Mouse (Mus musculus) kidney, postnatal 14 days (tissue): ENCODE measurements around the gene Prdx1.
"Not testable (repeated sequence)": the region's sequence is repeated elsewhere in the genome, so short reads cannot be mapped to it uniquely, and the experiment has no call there.

Source experiments
- DNase-seq: peaks from one replicate; pipeline ENCODE4 v3.0.0; 2022; ENCODE audit warnings: mixed read lengths

The Prdx1 gene

GRCm38 (mm10) chr4:116680521-116680920, 4.8 kb upstream of the Prdx1 start:
- DNase-seq: not testable (repeated sequence)

GRCm38 (mm10) chr4:116683957-116684356, 1.4 kb upstream of the Prdx1 start:
- DNase-seq: no peak

DNA sequence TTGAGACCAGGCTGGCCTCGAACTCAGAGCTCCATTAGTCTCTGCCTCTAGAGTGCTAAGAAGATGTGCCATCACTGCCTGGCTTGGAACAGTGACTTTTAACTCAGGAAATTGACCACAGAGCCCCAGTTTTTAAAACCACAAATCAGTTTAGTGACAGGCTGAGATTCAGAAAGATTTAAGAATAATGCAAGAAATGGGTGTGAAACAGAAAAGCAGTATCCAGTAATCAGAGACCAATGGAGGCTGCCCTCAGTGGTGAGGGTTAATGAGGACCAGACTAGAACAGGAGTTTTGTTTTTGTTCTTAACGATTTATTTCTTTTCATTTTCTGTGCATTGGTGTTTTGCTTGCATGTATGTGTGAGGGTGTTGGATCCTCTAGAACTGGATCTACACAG, 679 bp upstream of the Prdx1 start:
- DNase-seq: no peak

DNA sequence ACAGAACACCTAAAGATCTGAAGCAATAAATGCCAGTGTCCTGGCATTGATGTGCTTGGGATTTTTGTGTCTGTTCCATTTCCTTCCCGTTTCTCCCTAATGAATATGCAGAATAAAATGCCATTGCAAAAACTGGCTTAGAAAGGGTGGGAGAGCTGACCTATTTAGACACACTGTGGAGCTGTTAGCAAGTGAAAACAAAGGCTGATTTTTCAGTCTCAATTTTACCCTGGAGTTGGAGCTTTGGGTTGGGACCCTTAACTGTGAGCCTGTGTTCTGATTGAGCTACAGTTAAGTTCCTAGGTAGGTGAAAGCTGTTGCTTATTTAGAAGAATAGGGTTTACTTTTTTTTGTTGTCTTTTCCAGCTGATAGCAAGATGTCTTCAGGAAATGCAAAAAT, 1.7 kb downstream of the Prdx1 start:
- no peak for DNase-seq

GRCm38 (mm10) chr4:116689309-116689876, 4.0 kb downstream of the Prdx1 start:
- DNase-seq: peak; percentile 59

- DNase-seq: no peak
Observed at GRCm38 (mm10) chr4:116692146-116692545, 6.8 kb downstream of the Prdx1 start.

GRCm38 (mm10) chr4:116693785-116694184, 8.4 kb downstream of the Prdx1 start:
- DNase-seq: no peak

- peak; percentile 68 for DNase-seq
Observed at GRCm38 (mm10) chr4:116698693-116699342, 13.5 kb downstream of the Prdx1 start.

DNA sequence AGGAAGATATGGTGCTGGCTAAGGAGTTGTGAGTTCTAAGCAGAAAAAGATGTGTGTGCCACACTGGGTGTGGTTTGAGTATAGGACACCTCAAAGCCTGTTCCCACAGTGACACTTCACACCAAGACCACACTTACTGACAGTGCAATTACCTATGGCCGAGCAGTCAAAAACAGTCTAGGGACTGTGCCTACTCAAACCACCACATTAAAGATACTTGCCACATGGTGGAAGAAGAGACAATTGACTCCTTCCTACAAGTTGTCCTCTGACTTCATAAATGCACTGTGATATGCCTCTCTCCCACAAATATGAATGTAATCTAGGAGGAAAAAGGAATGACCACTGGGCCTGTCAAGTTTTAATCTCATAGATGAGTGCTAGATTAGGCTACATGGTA, 15.6 kb downstream of the Prdx1 start:
- DNase-seq: no peak

- peak; percentile 77 for DNase-seq
Observed at GRCm38 (mm10) chr4:116703804-116704203, 18.5 kb downstream of the Prdx1 start.

DNA sequence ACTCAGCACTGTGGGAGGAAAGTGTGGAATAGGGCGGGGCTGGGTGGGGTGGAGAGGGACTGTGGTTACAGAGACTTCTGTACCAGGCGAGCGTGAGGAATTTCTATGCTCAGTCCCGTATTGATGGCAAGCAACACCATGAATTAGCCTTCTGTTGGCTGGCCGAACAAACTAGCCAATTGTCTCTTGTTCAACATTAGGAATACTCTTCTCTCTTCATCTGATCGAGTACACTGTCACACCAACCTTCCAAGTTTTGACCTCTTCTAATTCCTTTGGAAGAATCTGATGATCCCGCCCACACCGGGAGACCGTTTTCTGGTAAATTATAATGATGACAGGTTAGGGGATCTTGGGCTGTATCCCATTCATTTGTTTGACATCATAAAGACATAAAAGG, 22.3 kb downstream of the Prdx1 start:
- no peak for DNase-seq

- peak; percentile 95 for DNase-seq
Observed at GRCm38 (mm10) chr4:116708201-116708764, 22.9 kb downstream of the Prdx1 start, which contains the start of the genes Mmachc and Ccdc163. Gene Mmachc, minus strand, starts transcription at chr4:116708406. Gene Ccdc163, plus strand, starts transcription at chr4:116708509.

DNA sequence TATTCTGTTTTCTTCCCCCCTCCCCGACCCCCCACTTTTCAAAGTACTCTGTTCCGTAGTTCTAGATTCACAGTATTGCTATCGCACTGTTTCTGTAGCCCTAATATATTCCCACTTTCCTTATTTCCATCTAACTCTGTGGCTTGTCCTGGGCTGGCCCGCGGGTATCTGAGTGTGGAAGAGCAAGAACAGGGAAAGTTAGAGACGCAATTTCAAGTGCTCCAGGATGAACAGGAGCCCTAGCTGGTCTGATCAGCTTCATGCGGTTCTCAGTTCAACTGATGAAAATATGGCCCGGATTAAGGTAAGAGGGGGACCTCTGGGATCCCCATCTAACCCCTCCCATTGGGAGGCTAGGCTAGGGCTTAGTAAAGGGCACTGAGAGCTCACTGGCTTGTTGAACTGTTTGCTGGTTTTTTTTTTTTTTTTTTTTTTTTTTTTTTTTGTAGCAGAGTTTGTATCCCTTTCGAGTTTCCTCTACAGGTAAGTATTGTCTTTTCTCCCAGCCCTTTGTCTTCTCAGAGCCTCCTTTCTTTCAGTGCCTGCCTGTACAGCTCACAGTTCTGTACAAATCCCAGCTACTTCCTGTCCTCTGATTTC, 23.5 kb downstream of the Prdx1 start:
- DNase-seq: no peak

- no peak for DNase-seq
Observed at GRCm38 (mm10) chr4:116710154-116710553, 24.8 kb downstream of the Prdx1 start.

DNA sequence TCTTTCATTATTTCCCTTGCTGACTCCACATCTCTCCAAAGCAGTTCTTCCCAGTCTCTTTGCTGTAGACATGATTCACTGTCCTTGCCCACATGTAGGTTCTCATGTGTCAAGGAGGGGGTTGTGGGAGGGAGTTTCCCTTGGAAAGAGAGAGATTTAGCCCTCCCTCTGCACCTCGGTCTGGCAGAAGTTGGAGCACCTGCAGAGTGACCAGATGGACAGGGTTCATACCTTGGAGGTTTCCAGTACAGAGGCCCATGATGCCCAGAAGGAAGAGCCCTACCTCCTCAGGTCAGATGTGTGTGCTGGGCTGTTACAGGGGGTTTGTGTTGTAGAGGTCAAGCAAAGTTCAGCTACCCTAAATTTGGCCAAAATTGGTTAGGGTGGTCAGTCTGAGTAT, 27.2 kb downstream of the Prdx1 start:
- DNase-seq: no peak

GRCm38 (mm10) chr4:116719396-116719795, 34.1 kb downstream of the Prdx1 start:
- peak; percentile 78 for DNase-seq

GRCm38 (mm10) chr4:116720343-116721097, 35.2 kb downstream of the Prdx1 start, which contains the start of gene Tesk2:
Gene Tesk2, plus strand, starts transcription at chr4:116720948.
- DNase-seq: peak; percentile 97

GRCm38 (mm10) chr4:116721098-116721628, 35.8 kb downstream of the Prdx1 start:
- no peak for DNase-seq

GRCm38 (mm10) chr4:116722230-116722629, 36.9 kb downstream of the Prdx1 start:
- no peak for DNase-seq

- no peak for DNase-seq
Observed at GRCm38 (mm10) chr4:116725444-116725843, 40.1 kb downstream of the Prdx1 start.

DNA sequence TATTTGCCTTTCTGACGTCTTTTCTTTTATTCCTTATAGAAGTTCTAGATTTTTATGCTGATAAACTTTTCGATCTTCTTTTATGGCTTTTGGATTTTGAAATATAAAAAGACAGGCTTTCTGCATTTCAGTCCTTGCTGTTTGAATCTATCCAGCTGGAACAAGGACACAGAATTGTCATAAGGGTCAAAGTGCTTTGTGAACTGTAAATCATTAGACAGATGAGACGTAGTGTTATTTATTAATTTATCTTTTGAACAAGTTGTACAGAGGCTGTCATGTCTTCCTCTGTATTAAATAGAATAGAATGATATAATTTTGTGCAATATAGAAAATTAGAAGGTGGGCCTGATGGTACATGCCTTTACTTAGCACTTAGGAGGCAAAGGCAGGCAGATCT, 42.1 kb downstream of the Prdx1 start:
- DNase-seq: peak; percentile 7

DNA sequence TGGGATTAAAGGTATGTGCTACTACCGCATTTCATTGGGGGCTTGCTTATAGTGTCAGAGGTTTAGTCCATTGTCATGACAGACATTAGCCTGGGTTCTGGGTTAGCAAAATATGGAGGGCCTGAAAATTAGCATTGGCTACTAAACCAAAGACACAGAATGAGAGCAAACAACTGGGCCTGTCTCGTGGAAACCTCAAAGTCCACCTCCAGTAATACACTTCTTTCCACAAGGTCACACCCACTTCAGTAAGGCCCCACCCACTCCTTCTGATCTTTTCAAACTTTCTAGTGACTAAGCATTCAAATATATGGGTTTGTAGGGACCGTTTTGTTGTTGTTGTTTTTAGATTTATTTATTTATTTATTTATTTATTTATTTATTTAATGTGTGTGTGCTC, 44.2 kb downstream of the Prdx1 start:
- no peak for DNase-seq

DNA sequence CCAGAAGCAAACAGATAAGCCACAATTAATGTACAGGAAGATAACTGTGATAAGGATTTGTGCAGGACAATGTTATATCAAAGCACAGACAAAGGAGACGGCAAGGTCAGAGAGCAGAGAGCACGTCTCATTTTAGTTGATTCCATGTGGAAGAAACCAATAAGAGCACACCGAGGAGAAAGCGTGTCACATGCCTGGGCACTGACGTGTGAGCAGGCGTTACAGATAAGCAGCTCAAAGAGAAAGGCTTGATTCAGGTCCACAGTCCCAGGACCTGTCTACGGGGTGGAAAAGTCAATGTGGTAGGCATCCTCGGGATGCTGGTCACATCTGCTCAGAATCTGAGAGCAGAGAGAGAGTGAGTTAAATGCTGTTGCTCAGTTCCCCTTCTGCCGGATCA, 45.7 kb downstream of the Prdx1 start:
- DNase-seq: no peak
